Mouse (Mus musculus) cerebellum, adult 8-10 months (tissue): ENCODE results near the gene Ssh3.

ENCODE experiments used
- DNase-seq: peaks from one replicate; pipeline ENCODE4 v3.0.0; 2022

Ssh3 gene

GRCm38 (mm10) chr19:4240247-4240668 is 28.7 kb downstream of the Ssh3 start:
- no peak for DNase-seq

GRCm38 (mm10) chr19:4234548-4234947 is 34.4 kb downstream of the Ssh3 start:
- no peak for DNase-seq

- no peak for DNase-seq
These were observed 36.3 kb downstream of the Ssh3 start for GRCm38 (mm10) chr19:4232651-4233050.

- no peak for DNase-seq
These were observed 36.8 kb downstream of the Ssh3 start for GRCm38 (mm10) chr19:4232186-4232572.

GRCm38 (mm10) chr19:4231253-4232185 is 37.5 kb downstream of the Ssh3 start, which contains the start of gene Pold4:
Pold4 (plus strand) TSS chr19:4231899.
- peak; percentile 98 for DNase-seq

- no peak for DNase-seq
These were observed 38.6 kb downstream of the Ssh3 start for GRCm38 (mm10) chr19:4230415-4230814.

- DNase-seq: no peak
These were observed 39.4 kb downstream of the Ssh3 start for GRCm38 (mm10) chr19:4229451-4230076.

GRCm38 (mm10) chr19:4228891-4229290 is 40.1 kb downstream of the Ssh3 start:
- DNase-seq: no peak

GRCm38 (mm10) chr19:4227894-4228678 is 40.9 kb downstream of the Ssh3 start:
- peak; percentile 72 for DNase-seq

- no peak for DNase-seq
These were observed 41.5 kb downstream of the Ssh3 start for GRCm38 (mm10) chr19:4227446-4227845.

GRCm38 (mm10) chr19:4226779-4227178 is 42.2 kb downstream of the Ssh3 start:
- no peak for DNase-seq

- DNase-seq: no peak
These were observed 46.8 kb downstream of the Ssh3 start for GRCm38 (mm10) chr19:4222165-4222564.

GRCm38 (mm10) chr19:4220957-4221743 is 47.8 kb downstream of the Ssh3 start:
- no peak for DNase-seq

GRCm38 (mm10) chr19:4220416-4220815 is 48.6 kb downstream of the Ssh3 start:
- no peak for DNase-seq

GRCm38 (mm10) chr19:4219943-4220342 is 49.0 kb downstream of the Ssh3 start:
- no peak for DNase-seq

- DNase-seq: no peak
These were observed 50.2 kb downstream of the Ssh3 start for GRCm38 (mm10) chr19:4218784-4219183.

- no peak for DNase-seq
These were observed 50.7 kb downstream of the Ssh3 start for GRCm38 (mm10) chr19:4218293-4218692.

- no peak for DNase-seq
These were observed 51.1 kb downstream of the Ssh3 start for GRCm38 (mm10) chr19:4217855-4218254.

GRCm38 (mm10) chr19:4217140-4217539 is 51.8 kb downstream of the Ssh3 start:
- no peak for DNase-seq

- DNase-seq: no peak
These were observed 52.8 kb downstream of the Ssh3 start for GRCm38 (mm10) chr19:4216041-4216685.

- no peak for DNase-seq
These were observed 53.5 kb downstream of the Ssh3 start for GRCm38 (mm10) chr19:4215451-4215840.
